Mouse (Mus musculus) cerebellum, adult 11-12 months (tissue): Measurements from ENCODE around the gene Il4.

Experiments
- DNase-seq: peaks from one replicate; pipeline ENCODE4 v3.0.0; 2022

Gene Il4

GRCm38 (mm10) chr11:53618619-53619198 is at the start of gene Il4:
Gene Il4 (minus strand): TSS chr11:53618669.
- no peak for DNase-seq

GRCm38 (mm10) chr11:53664091-53664490 is 45.6 kb upstream of the Il4 start:
- no peak for DNase-seq

- DNase-seq: peak; percentile 4
Observed at GRCm38 (mm10) chr11:53662794-53663674, 44.6 kb upstream of the Il4 start.

GRCm38 (mm10) chr11:53657828-53658227 is 39.4 kb upstream of the Il4 start:
- DNase-seq: no peak

GRCm38 (mm10) chr11:53657381-53657780 is 38.9 kb upstream of the Il4 start:
- no peak for DNase-seq

GRCm38 (mm10) chr11:53656558-53657202 is 38.2 kb upstream of the Il4 start:
- no peak for DNase-seq

- DNase-seq: no peak
Observed at GRCm38 (mm10) chr11:53655043-53655442, 36.6 kb upstream of the Il4 start.

- DNase-seq: no peak
Observed at GRCm38 (mm10) chr11:53652427-53652826, 34.0 kb upstream of the Il4 start.

GRCm38 (mm10) chr11:53651441-53651840 is 33.0 kb upstream of the Il4 start:
- no peak for DNase-seq

GRCm38 (mm10) chr11:53644017-53644416 is 25.5 kb upstream of the Il4 start:
- DNase-seq: no peak

- no peak for DNase-seq
Observed at GRCm38 (mm10) chr11:53642744-53643279, 24.3 kb upstream of the Il4 start.

GRCm38 (mm10) chr11:53637803-53638260 is 19.4 kb upstream of the Il4 start:
- no peak for DNase-seq

GRCm38 (mm10) chr11:53637046-53637802 is 18.8 kb upstream of the Il4 start:
- no peak for DNase-seq

- DNase-seq: peak; percentile 19
Observed at GRCm38 (mm10) chr11:53636183-53636646, 17.7 kb upstream of the Il4 start.

- no peak for DNase-seq
Observed at GRCm38 (mm10) chr11:53635590-53636182, 17.2 kb upstream of the Il4 start.

GRCm38 (mm10) chr11:53634556-53634955 is 16.1 kb upstream of the Il4 start, which contains the start of gene Il13:
Gene Il13 (minus strand): TSS chr11:53634702.
- no peak for DNase-seq

- DNase-seq: no peak
Observed at GRCm38 (mm10) chr11:53633644-53634043, 15.2 kb upstream of the Il4 start.

- DNase-seq: no peak
Observed at GRCm38 (mm10) chr11:53632122-53632733, 13.8 kb upstream of the Il4 start.

- DNase-seq: peak; percentile 51
Observed at GRCm38 (mm10) chr11:53627859-53628258, 9.4 kb upstream of the Il4 start.

- no peak for DNase-seq
Observed at GRCm38 (mm10) chr11:53626802-53627373, 8.4 kb upstream of the Il4 start.

GRCm38 (mm10) chr11:53624124-53624523 is 5.7 kb upstream of the Il4 start:
- DNase-seq: no peak
